Mouse (Mus musculus): ENCODE measurements around the gene Tmem132b. TPM values are rescaled to one million over a fixed set of nuclear protein-coding genes. Genes with fewer than 3 reads are reported as not detected.

Tmem132b gene
- polyA plus RNA-seq, 1 experiment from 2014 or later = not detected

GRCm38 (mm10) chr5:125497821-125498600 lies 33.6 kb upstream of the Tmem132b start:
- DNase-seq (ENCODE audit: low spot score) (peak; percentile 35), ATAC-seq (no peak)
- Histone ChIP-seq H3K9me3 (ENCODE audit: low read length) (no peaks in the 10 kb centered on the region), H3K9ac (replicated peaks; ENCODE audit: low read depth) (no peak overlapping the region), H3K4me1 (ENCODE audit: insufficient read depth, low read depth, low read length) (no peaks in the 10 kb centered on the region), H3K27me3 (replicated peaks; ENCODE audit: insufficient read depth, low read length) (no peaks in the 10 kb centered on the region), H3K27ac (ENCODE audit: low read length) (no peak overlapping the region), H3K4me3 (ENCODE audit: low read depth, low read length) (no peak overlapping the region), H3K4me2 (replicated peaks; ENCODE audit: low read depth, low read length) (no peak overlapping the region), H3K36me3 (ENCODE audit: insufficient read depth, low read length) (no peaks in the 10 kb centered on the region)
- peak; percentile 70 for TF ChIP-seq CTCF (IDR thresholded peaks at IDR 0.05)
- no peak for TF ChIP-seq EP300 (IDR thresholded peaks at IDR 0.05)
- WGBS = 75% methylated on average over 12 of the region's 12 CpGs

DNA sequence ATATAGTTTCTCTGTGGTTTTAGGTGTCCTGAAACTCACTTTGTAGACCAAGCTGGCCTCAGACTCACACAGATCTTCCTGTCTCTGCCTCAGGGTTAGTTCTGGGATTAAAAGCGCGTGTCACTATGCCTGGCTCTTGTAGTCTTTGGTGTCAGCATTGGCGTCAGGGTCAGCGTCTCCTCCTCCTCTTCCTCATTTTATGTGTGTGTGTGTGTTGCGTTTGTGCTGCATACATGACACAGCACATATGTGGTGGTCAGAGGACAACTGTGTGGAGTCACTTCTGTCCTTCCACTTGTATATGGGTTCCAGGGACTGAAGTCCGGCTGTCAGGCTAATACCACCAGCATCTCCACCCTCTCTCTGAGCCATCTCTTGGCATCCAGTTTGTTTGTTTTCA lies 30.1 kb upstream of the Tmem132b start:
- Histone ChIP-seq H3K4me3 (ENCODE audit: low read depth, low read length) (no peak overlapping the region), H3K27me3 (replicated peaks; ENCODE audit: insufficient read depth, low read length) (no peaks in the 10 kb centered on the region), H3K36me3 (ENCODE audit: insufficient read depth, low read length) (no peaks in the 10 kb centered on the region), H3K9me3 (ENCODE audit: low read length) (no peaks in the 10 kb centered on the region), H3K9ac (replicated peaks; ENCODE audit: low read depth) (no peak overlapping the region), H3K27ac (ENCODE audit: low read length) (no peak overlapping the region), H3K4me2 (replicated peaks; ENCODE audit: low read depth, low read length) (no peak overlapping the region), H3K4me1 (ENCODE audit: insufficient read depth, low read depth, low read length) (no peaks in the 10 kb centered on the region)
- TF ChIP-seq EP300 (IDR thresholded peaks at IDR 0.05) = no peak
- no peak for TF ChIP-seq CTCF (IDR thresholded peaks at IDR 0.05)
- no peak for ATAC-seq
- no peak for DNase-seq (ENCODE audit: low spot score)
- WGBS = 86% methylated on average over 6 of the region's 6 CpGs

DNA sequence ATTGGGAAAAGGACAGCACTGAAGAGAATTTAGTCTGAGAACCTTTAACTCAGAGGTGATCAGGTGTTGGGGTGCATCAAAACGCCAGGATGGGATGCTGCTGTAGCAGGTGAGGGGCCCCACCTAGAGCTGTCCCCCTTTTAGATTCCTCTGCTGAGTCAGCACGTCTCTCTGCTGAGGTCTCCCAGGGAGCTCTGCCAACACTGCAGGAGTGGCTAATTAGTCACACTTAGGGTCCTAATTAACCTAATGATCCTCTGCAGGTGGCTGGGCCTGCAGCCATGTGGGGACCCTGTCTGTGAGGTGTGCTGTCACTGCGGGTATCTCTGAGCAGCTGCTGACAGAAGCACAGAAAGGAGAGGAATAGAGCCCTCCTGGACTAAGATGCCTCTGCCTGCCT lies 29.4 kb upstream of the Tmem132b start:
- ATAC-seq (no peak), DNase-seq (ENCODE audit: low spot score) (no peak)
- Histone ChIP-seq H3K4me3 (ENCODE audit: low read depth, low read length) (no peak overlapping the region), H3K27me3 (replicated peaks; ENCODE audit: insufficient read depth, low read length) (no peaks in the 10 kb centered on the region), H3K9me3 (ENCODE audit: low read length) (no peaks in the 10 kb centered on the region), H3K9ac (replicated peaks; ENCODE audit: low read depth) (no peak overlapping the region), H3K27ac (ENCODE audit: low read length) (no peak overlapping the region), H3K36me3 (ENCODE audit: insufficient read depth, low read length) (no peaks in the 10 kb centered on the region), H3K4me1 (ENCODE audit: insufficient read depth, low read depth, low read length) (no peaks in the 10 kb centered on the region), H3K4me2 (replicated peaks; ENCODE audit: low read depth, low read length) (no peak overlapping the region)
- TF ChIP-seq CTCF (IDR thresholded peaks at IDR 0.05) (no peak), EP300 (IDR thresholded peaks at IDR 0.05) (no peak)
- 58% methylated on average over 3 of the region's 3 CpGs for WGBS

- TF ChIP-seq EP300 (IDR thresholded peaks at IDR 0.05) = no peak
- TF ChIP-seq CTCF (IDR thresholded peaks at IDR 0.05) = no peak
- Histone ChIP-seq H3K4me2 (replicated peaks; ENCODE audit: low read depth, low read length) (no peak overlapping the region), H3K9ac (replicated peaks; ENCODE audit: low read depth) (no peak overlapping the region), H3K4me1 (ENCODE audit: insufficient read depth, low read depth, low read length) (no peaks in the 10 kb centered on the region), H3K36me3 (ENCODE audit: insufficient read depth, low read length) (no peaks in the 10 kb centered on the region), H3K9me3 (ENCODE audit: low read length) (no peaks in the 10 kb centered on the region), H3K27ac (ENCODE audit: low read length) (no peak overlapping the region), H3K4me3 (ENCODE audit: low read depth, low read length) (no peak overlapping the region), H3K27me3 (replicated peaks; ENCODE audit: insufficient read depth, low read length) (no peaks in the 10 kb centered on the region)
- ATAC-seq (no peak), DNase-seq (ENCODE audit: low spot score) (no peak)
- WGBS = 81% methylated on average over 6 of the region's 6 CpGs
Observed at GRCm38 (mm10) chr5:125503628-125504027, 27.9 kb upstream of the Tmem132b start.

- Histone ChIP-seq H3K9ac (replicated peaks; ENCODE audit: low read depth) (no peak overlapping the region), H3K27ac (ENCODE audit: low read length) (no peak overlapping the region), H3K4me1 (ENCODE audit: insufficient read depth, low read depth, low read length) (no peaks in the 10 kb centered on the region), H3K27me3 (replicated peaks; ENCODE audit: insufficient read depth, low read length) (no peaks in the 10 kb centered on the region), H3K36me3 (ENCODE audit: insufficient read depth, low read length) (no peaks in the 10 kb centered on the region), H3K9me3 (ENCODE audit: low read length) (no peaks in the 10 kb centered on the region), H3K4me2 (replicated peaks; ENCODE audit: low read depth, low read length) (no peak overlapping the region), H3K4me3 (ENCODE audit: low read depth, low read length) (no peak overlapping the region)
- ATAC-seq = no peak
- TF ChIP-seq EP300 (IDR thresholded peaks at IDR 0.05) (no peak), CTCF (IDR thresholded peaks at IDR 0.05) (no peak)
- whole genome bisulfite sequencing = 75% methylated on average over 11 of the region's 11 CpGs
- no peak for DNase-seq (ENCODE audit: low spot score)
Observed at GRCm38 (mm10) chr5:125504692-125505091, 26.9 kb upstream of the Tmem132b start.

DNA sequence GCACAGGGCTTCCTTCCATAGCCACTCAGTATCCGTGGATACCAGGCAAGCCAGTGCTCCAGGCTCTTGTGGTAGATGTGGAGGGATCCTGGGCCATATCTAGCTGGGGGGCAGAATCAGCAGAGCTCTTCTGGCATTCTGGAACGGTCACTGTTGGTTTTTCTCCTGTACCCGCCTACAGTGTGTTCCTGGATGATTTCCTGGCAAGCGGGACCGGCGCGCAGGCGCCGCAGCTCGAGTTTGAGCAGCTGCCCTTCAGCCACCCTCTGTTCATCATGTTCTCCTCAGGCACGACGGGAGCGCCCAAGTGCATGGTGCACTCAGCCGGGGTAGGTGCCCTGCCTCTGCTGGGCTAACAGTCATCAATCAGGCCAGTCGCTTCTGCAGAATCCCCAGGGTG lies 25.6 kb upstream of the Tmem132b start:
- H3K4me2 ChIP-seq (replicated peaks; ENCODE audit: low read depth, low read length) = no peak overlapping the region
- 79% methylated on average over 15 of the region's 15 CpGs for WGBS
- ATAC-seq = no peak

More for the DNA sequence above, 25.6 kb upstream of the Tmem132b start:
- Histone ChIP-seq H3K27me3 (replicated peaks; ENCODE audit: insufficient read depth, low read length) (no peaks in the 10 kb centered on the region), H3K27ac (ENCODE audit: low read length) (no peak overlapping the region), H3K9me3 (ENCODE audit: low read length) (no peaks in the 10 kb centered on the region), H3K9ac (replicated peaks; ENCODE audit: low read depth) (no peak overlapping the region), H3K36me3 (ENCODE audit: insufficient read depth, low read length) (no peaks in the 10 kb centered on the region), H3K4me1 (ENCODE audit: insufficient read depth, low read depth, low read length) (no peaks in the 10 kb centered on the region), H3K4me3 (ENCODE audit: low read depth, low read length) (no peak overlapping the region)
- TF ChIP-seq EP300 (IDR thresholded peaks at IDR 0.05) (no peak), CTCF (IDR thresholded peaks at IDR 0.05) (no peak)
- no peak for DNase-seq (ENCODE audit: low spot score)

All from lung, postnatal 0 days (tissue).